Mouse (Mus musculus) erythroblast, adult 5-6 weeks (primary cell): ENCODE measurements around the gene Il16. TPM values are rescaled to one million over a fixed set of nuclear protein-coding genes. Genes with fewer than 3 reads are reported as not detected.

Source experiments
- ATAC-seq: replicated peaks from 2 replicates; pipeline ENCODE4 v1.8.0; 2016; ENCODE audit warnings: moderate number of reproducible peaks, mild to moderate bottlenecking, moderate TSS enrichment, inconsistent platforms; ENCODE audit not compliant: poor library complexity, low FRiP score, severe bottlenecking
- total RNA-seq, 2 experiments: library from RNA; stranded (forward) in 1 of 2; stranded (reverse) in 1 of 2; fragments of 150-400 nt in 1 of 2; fragments of 200-764, 138-1000 nt in 1 of 2; gene quantifications; 2 replicates each; pipeline versions ENCODE4 v1.2.3 to v1.2.4; 2015 to 2017; ENCODE audit warnings: low replicate concordance in 2 of 2

Gene Il16
- total RNA-seq, 2 experiments from 2014 or later, result 11.1 to 27.3 TPM

- ATAC-seq, result no peak
Observed at GRCm38 (mm10) chr7:83654196-83654595, 91.3 kb downstream of the Il16 start.

GRCm38 (mm10) chr7:83653605-83654051 is 91.9 kb downstream of the Il16 start:
- no peak for ATAC-seq

- no peak for ATAC-seq
Observed at GRCm38 (mm10) chr7:83652498-83652897, 93.0 kb downstream of the Il16 start.

- ATAC-seq, result no peak
Observed at GRCm38 (mm10) chr7:83650638-83651037, 94.9 kb downstream of the Il16 start.

- no peak for ATAC-seq
Observed at GRCm38 (mm10) chr7:83648807-83649206, 96.7 kb downstream of the Il16 start.

GRCm38 (mm10) chr7:83645476-83645875 is 100.0 kb downstream of the Il16 start:
- ATAC-seq, result no peak

GRCm38 (mm10) chr7:83644761-83645160 is 100.8 kb downstream of the Il16 start:
- no peak for ATAC-seq

GRCm38 (mm10) chr7:83643581-83643980 is 101.9 kb downstream of the Il16 start:
- ATAC-seq, result no peak

GRCm38 (mm10) chr7:83641163-83641562 is 104.4 kb downstream of the Il16 start:
- no peak for ATAC-seq

GRCm38 (mm10) chr7:83640581-83640980 is 104.9 kb downstream of the Il16 start:
- no peak for ATAC-seq

GRCm38 (mm10) chr7:83639084-83639483 is 106.4 kb downstream of the Il16 start:
- ATAC-seq, result no peak

GRCm38 (mm10) chr7:83637781-83638583 is 107.5 kb downstream of the Il16 start:
- ATAC-seq, result no peak

- no peak for ATAC-seq
Observed at GRCm38 (mm10) chr7:83636425-83636824, 109.1 kb downstream of the Il16 start.

- no peak for ATAC-seq
Observed at GRCm38 (mm10) chr7:83635726-83636125, 109.8 kb downstream of the Il16 start.

- ATAC-seq, result no peak
Observed at GRCm38 (mm10) chr7:83633856-83634255, 111.7 kb downstream of the Il16 start.

GRCm38 (mm10) chr7:83632682-83633120 is 112.8 kb downstream of the Il16 start:
- ATAC-seq, result no peak

- ATAC-seq, result peak; percentile 97
Observed at GRCm38 (mm10) chr7:83631828-83632681, 113.5 kb downstream of the Il16 start, which contains the start of gene Stard5. Stard5 (plus strand) TSS chr7:83631959.

GRCm38 (mm10) chr7:83631073-83631827 is 114.3 kb downstream of the Il16 start:
- ATAC-seq, result peak; percentile 62; the same call in 1 of the 2 replicates

GRCm38 (mm10) chr7:83627369-83627768 is 118.2 kb downstream of the Il16 start:
- ATAC-seq, result no peak
